9 mouse cellular contexts compared by ENCODE assay signal in genomic region chr13:110643198-110643896, GRCm38 (mm10).
DNase-seq lines count a peak whose midpoint lies in the region; ATAC-seq and TF ChIP-seq lines count a peak whose summit lies in the region.
"Had no signal": no experiment of that assay in that cellular context is flagged by ENCODE, and none has a peak within 500 bp of the region (broad histone marks: within the 10 kb centered on the region; RNA-seq: fewer than 3 reads in every experiment).

No protein-coding gene starts in this region.

- 0 out of 2 replicates have a peak overlapping the region, but pooled peaks have one; percentile 8 for H3K4me2 ChIP-seq in embryonic facial prominence, embryonic 12.5 days (replicated peaks)

- no peaks in the 10 kb centered on the region for H3K9me3 ChIP-seq in embryonic facial prominence, embryonic 12.5 days

- H3ac ChIP-seq in C2C12 (ENCODE audit: control insufficient read depth, insufficient read length, low read depth): no peak overlapping the region

- H3K36me3 ChIP-seq in C2C12 (ENCODE audit: control insufficient read depth, insufficient read depth): no peaks in the 10 kb centered on the region
- H3K36me3 ChIP-seq in embryonic facial prominence, embryonic 12.5 days: no peaks in the 10 kb centered on the region

- no peak overlapping the region for H3K9ac ChIP-seq in embryonic facial prominence, embryonic 12.5 days

- no peaks in the 10 kb centered on the region for H3K79me3 ChIP-seq in C2C12 (ENCODE audit: low read depth)

- intact Hi-C loops in heart, postnatal 14 days (cut with DNase I): loop anchor here (5.0 kb wide), 1 partner anchor 246 kb away; the partner anchor contains the start of gene Plk2

- no peak overlapping the region for H3K4me3 ChIP-seq in C2C12 (ENCODE audit: insufficient read depth, poor library complexity, severe bottlenecking)
- H3K4me3 ChIP-seq in embryonic facial prominence, embryonic 12.5 days: no peak overlapping the region
- H3K4me3 ChIP-seq in lung, adult 2 months (replicated peaks; ENCODE audit: extremely low read depth, low read depth, low read length): no peak overlapping the region

- no peak for DNase-seq in frontal cortex, postnatal 14 days (ENCODE audit: low spot score in 2 of 2)
- DNase-seq in heart, postnatal 14 days: peak; percentile 24 to 58
- peak; percentile 76 for DNase-seq in lung, adult 2 months
- no peak for DNase-seq in embryo, embryonic 10 days (ENCODE audit: low spot score)
- no peak for DNase-seq in layer of hippocampus, adult 9-11 months

- TF ChIP-seq CTCF in C2C12 (IDR thresholded peaks at IDR 0.05; ENCODE audit: control insufficient read depth, insufficient read depth, insufficient read length): no peak
- no peak for TF ChIP-seq CTCF in lung, adult 2 months (IDR thresholded peaks at IDR 0.05; ENCODE audit: insufficient read depth, low read length)

- peak; percentile 64 for ATAC-seq in frontal cortex, adult (ENCODE audit: low TSS enrichment)
- ATAC-seq in embryonic facial prominence, embryonic 12.5 days (ENCODE audit: insufficient number of reproducible peaks, insufficient read depth, low FRiP score, low TSS enrichment): no peak

- no peak for TF ChIP-seq POLR2A in lung, adult 2 months (IDR thresholded peaks at IDR 0.05; ENCODE audit: borderline replicate concordance, extremely low read depth, low read depth, low read length)

- 48% methylated on average over 11 of the region's 11 CpGs for WGBS in embryonic facial prominence, embryonic 12.5 days
- 16% methylated on average over 11 of the region's 11 CpGs for WGBS in lung, adult 2 months

- no peaks in the 10 kb centered on the region for H3K79me2 ChIP-seq in C2C12 (ENCODE audit: control insufficient read depth, insufficient read depth)

- peaks cover 10% of the 10 kb centered on the region; the same call in 1 of the 2 replicates for H3K4me1 ChIP-seq in embryonic facial prominence, embryonic 12.5 days
- H3K4me1 ChIP-seq in lung, adult 2 months (ENCODE audit: control insufficient read depth, insufficient read depth, low read length): peaks cover 13% of the 10 kb centered on the region

- H3K27me3 ChIP-seq in C2C12 (ENCODE audit: control insufficient read depth, insufficient read depth, insufficient read length): no peaks in the 10 kb centered on the region
- no peaks in the 10 kb centered on the region for H3K27me3 ChIP-seq in embryonic facial prominence, embryonic 12.5 days

- no peak overlapping the region for H3K27ac ChIP-seq in embryonic facial prominence, embryonic 12.5 days
- H3K27ac ChIP-seq: macrophage had no signal

TF ChIP-seq in C2C12, 6 proteins besides CTCF, POLR2A, EP300 and RAD21:
- peak; percentile 42 for TF ChIP-seq MYOD1 (IDR thresholded peaks at IDR 0.05; ENCODE audit: control insufficient read depth, insufficient read length, low read depth)
- TF ChIP-seq FOSL1 (IDR thresholded peaks at IDR 0.05; ENCODE audit: insufficient read depth, low read length, poor library complexity, severe bottlenecking): no peak
- TF ChIP-seq MYOG (IDR thresholded peaks at IDR 0.05; ENCODE audit: control insufficient read depth, extremely low read depth, insufficient read length): no peak
- no peak for TF ChIP-seq CEBPB (IDR thresholded peaks at IDR 0.05; ENCODE audit: low read depth)
- no peak for TF ChIP-seq MAX (IDR thresholded peaks at IDR 0.05)
- no peak for TF ChIP-seq USF1 (IDR thresholded peaks at IDR 0.05; ENCODE audit: low read depth)
TF ChIP-seq in C2C12: peak in this region for 1.

Comparison
In these comparisons a context has a peak if more than half of its experiments do, and no peak if none do; other contexts are left out.
1. DNase-seq: peak in heart, postnatal 14 days (2 of 2) and lung, adult 2 months (single experiment); none in frontal cortex, postnatal 14 days (0 of 2), embryo, embryonic 10 days (single experiment) and layer of hippocampus, adult 9-11 months (single experiment).